Mouse (Mus musculus) 416B (cell line): ENCODE data around the gene Miip.
A peak's percentile ranks its signal among the peaks of the same experiment; 100 is the strongest.

Experiments
- DNase-seq: peaks from one replicate; pipeline ENCODE4 v3.0.0; 2011; ENCODE audit warnings: low read depth

Gene Miip

GRCm38 (mm10) chr4:147868450-147869031 is at the start of gene Miip, which contains the start of gene Fv1:
Miip (minus strand) TSS chr4:147868816.
Fv1 (plus strand) TSS chr4:147868979.
- peak; percentile 100 for DNase-seq

DNA sequence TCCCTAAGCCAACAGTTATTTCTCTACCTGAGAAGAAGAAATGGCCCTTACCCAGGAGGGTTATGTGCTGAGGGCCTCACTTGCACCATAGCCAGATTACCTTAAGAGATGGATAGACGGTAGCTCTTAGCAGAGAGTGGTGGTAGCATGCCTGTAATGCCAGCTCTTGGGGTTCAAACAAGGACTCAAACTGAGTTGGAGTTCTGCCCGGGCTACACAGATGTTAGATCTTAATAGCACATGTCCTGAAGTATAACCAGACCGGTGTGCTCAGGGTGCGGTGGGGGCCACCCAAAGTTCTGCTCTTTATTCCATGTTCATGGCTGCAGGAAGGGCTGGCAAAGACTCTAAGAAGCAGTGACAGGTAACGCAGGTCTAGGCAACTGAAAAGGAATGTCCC is 40.9 kb upstream of the Miip start:
- no peak for DNase-seq

DNA sequence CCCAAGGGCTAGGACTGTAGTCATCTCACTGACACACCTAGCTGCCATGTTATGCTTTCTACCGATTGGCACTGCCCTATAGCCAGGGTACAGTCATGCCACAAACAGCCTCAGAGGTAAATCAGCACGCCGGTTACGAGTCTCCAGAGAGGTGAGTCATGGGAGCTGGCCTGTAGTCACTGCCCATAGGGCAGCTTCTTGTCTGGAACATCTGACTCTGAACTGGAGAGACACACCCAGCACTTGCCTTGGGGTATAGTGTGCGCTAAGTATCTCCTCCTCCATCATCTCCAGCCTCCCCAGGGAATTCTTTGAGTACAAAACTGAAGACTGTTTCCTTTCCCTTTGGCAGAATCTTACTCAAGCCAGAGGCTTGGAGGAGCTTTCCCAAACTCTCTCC is 37.6 kb upstream of the Miip start:
- peak; percentile 27 for DNase-seq

DNA sequence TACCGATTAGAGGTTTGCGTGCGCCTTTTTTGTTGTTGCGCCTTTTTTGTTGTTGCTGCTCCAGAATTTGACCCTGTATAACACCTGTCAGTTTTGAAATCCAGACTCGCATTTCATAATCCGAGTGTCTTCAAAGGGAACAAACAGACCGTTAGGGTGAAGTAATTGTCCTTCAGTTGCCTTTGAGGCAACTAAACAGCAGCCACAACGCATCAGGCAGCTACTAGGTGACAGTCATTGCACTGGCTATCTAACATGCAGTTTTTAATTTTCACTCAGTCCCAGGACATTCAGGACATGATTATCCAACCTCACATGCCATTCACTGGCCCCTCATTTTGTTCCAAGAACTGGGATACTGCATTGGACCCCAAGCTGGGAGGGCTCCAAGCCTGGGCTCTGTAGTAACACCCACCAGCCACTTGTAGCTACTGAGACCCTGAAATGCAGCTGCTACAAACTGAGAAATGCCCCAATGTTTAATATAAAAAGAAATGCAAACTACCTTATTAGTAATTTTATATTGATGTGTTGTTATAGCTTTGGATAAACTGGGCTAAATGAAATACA is 36.6 kb upstream of the Miip start:
- DNase-seq, result no peak

DNA sequence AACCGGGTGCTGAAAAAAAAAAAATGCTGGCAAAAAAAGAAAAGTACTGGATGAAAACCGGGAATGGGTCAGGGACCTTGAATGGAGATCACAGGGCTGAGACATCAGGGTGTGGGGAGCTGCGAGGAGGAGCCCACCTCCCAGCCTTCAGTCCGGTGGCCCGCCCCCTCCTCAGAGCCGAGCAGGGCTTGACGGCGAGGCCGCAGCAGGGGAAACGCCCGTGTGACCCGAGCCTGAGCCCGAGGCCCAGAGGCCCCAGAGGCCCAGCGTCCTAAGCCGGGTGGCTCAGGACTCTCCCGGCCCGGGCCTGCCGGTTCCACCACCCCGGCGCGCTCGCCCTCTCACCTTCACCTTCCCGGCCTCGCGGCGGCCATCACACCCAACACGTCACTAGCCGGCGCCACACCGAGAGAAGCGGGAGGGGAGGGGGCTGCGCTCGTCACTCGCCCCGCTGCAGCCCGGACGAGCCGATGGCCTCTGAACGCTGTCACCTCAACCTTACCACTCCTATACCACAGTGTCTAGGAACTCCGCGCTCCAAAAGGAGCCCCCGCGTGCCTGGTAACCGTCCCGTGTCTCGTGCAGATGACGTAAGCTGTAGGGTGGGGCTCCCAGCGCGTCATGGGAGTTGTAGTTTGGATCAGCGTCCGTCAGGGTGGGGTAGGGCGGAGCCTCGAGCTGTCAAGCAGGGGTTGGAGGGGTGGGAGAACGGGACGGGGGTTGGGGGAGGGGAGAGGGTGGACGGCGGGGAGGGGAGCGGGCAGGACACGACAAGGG is 35.9 kb upstream of the Miip start, which contains the start of gene Mfn2:
TSS of gene Mfn2 (minus strand) at position 392 of the 777 bp plus-strand sequence.
- DNase-seq, result peak; percentile 92

- DNase-seq, result peak; percentile 9
Measured at GRCm38 (mm10) chr4:147903601-147904000, 35.0 kb upstream of the Miip start.

DNA sequence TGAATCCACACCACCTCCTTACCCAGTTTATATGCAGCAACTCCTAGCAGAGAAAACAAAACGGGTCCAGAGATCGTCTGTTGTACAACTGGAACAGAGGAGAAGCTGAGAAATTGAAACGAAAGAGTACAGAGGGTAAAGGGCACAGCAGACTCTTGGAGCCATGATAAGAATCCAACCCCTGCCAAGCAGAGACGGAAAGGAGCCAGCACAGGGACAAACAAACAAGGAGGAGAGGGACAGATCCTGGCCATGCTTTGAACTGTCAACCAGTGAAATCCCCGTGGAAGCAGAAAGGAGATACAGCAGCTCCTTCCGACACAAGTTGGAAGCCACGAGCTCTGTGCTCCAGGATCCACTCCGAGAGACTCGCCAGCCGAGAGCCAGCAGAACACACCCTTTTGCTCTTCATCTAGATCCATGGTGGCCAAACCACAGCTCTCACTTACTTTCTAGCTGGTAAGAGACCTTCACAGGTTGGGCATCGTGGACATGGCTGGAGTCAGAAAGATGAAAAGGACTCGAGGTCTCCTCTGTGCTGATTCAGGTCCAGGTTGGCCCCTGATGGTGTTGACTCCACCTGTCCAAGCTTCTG is 34.4 kb upstream of the Miip start:
- no peak for DNase-seq

- DNase-seq, result no peak
Measured at GRCm38 (mm10) chr4:147900452-147900851, 31.8 kb upstream of the Miip start.

- no peak for DNase-seq
Measured at GRCm38 (mm10) chr4:147897348-147897747, 28.7 kb upstream of the Miip start.

GRCm38 (mm10) chr4:147896411-147896810 is 27.8 kb upstream of the Miip start:
- DNase-seq, result peak; percentile 20

GRCm38 (mm10) chr4:147895815-147896330 is 27.3 kb upstream of the Miip start:
- no peak for DNase-seq

- DNase-seq, result no peak
Measured at GRCm38 (mm10) chr4:147890341-147890740, 21.7 kb upstream of the Miip start.

DNA sequence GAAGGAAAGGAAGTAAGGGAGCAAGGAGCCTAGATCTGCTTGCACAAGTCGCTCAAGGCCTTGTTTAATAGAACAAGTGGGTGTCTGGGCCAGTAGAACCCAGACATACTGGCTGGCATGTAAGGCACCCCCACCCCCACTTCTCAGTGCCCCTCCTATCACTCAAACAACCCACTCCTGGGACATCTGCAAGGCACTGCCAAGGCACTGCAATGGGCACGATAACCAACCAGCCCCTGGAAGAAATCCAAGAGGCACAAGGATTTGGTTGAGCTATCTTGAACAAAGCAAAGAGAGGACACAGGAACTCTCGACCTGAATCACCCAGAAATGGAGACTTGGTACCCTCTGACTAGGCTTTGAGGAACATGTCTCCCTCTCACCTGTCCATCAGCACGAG is 19.6 kb upstream of the Miip start:
- DNase-seq, result no peak

DNA sequence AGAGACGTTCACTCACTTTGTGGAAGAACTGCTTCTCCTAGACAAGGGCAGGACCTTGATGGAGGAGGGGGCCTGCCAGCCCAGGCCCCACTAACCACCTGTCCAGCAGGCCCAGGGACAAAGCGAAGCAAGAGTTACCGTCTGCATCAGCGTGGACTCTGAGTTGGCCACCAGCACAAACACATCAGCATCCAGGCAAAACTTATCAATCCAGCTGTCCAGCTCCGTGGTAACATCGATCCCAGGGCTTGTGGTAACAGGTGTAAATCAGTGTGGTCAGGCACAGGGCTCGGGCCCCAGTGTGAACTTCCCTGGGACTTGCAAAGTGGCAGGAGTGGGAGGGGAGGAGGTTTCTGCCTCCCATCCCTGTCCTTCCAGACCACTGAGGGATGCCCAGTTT is 18.7 kb upstream of the Miip start:
- no peak for DNase-seq

- no peak for DNase-seq
Measured at GRCm38 (mm10) chr4:147886158-147886557, 17.5 kb upstream of the Miip start.

- DNase-seq, result no peak
Measured at GRCm38 (mm10) chr4:147884138-147884537, 15.5 kb upstream of the Miip start.

DNA sequence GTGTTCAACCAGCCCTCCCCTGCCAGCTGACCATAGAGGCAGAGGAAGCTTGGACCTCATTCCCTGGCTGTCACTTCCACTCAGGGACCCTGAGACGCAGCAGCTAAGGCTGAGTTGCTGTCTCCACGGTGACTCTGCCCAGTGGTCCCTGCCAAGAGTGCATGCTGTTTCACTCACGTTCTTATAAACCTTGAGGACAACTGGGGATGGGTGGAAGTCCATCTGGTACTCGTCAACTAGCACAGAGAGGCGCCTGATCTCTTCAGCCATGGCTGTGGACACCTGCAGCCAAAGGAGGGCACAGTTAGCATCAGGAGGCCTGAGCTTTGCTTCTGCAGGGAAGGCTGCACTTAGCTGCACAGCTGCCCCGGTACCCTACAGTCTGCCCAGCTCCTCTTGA is 14.4 kb upstream of the Miip start:
- DNase-seq, result no peak

DNA sequence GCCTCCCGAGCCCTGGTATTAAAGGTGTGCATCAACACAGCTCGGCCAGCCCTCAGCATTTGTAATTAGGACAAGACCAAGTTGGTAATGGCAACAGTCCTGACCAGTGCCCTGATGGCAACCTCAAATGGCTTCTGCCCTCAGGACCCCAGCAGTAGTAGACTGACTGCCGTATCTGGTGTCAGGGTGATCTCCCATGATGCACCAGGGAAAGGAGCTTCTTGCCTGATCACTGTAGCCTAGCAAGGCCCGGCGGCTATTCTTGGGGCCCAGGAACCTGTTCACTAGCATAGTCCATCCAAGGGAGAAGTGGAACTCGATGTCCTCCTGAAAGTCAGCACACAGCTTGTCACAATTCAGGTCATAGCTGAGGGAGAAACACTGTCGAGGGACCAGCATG is 13.2 kb upstream of the Miip start:
- no peak for DNase-seq

- no peak for DNase-seq
Measured at GRCm38 (mm10) chr4:147879865-147880264, 11.2 kb upstream of the Miip start.

DNA sequence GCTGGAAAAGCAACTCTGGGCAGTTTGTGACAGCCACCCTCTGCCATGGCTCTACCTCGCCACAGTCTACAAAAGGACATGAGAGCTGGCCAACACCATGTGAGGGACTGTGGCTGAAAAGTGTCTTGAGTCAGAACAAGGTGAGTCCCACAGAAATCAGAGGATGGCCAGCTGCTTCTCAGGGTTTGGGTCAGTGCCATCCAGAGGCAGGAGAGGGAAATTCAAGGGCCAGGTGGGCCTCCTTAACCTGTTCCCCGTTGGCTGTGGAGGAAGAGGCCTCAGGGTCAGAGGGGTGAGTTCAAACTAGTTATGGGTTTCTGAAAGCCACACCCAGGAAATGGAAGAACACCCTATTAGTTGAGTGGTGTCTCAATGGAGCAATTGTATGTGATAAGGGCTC is 10.8 kb upstream of the Miip start:
- DNase-seq, result no peak

GRCm38 (mm10) chr4:147878537-147878936 is 9.9 kb upstream of the Miip start:
- no peak for DNase-seq

DNA sequence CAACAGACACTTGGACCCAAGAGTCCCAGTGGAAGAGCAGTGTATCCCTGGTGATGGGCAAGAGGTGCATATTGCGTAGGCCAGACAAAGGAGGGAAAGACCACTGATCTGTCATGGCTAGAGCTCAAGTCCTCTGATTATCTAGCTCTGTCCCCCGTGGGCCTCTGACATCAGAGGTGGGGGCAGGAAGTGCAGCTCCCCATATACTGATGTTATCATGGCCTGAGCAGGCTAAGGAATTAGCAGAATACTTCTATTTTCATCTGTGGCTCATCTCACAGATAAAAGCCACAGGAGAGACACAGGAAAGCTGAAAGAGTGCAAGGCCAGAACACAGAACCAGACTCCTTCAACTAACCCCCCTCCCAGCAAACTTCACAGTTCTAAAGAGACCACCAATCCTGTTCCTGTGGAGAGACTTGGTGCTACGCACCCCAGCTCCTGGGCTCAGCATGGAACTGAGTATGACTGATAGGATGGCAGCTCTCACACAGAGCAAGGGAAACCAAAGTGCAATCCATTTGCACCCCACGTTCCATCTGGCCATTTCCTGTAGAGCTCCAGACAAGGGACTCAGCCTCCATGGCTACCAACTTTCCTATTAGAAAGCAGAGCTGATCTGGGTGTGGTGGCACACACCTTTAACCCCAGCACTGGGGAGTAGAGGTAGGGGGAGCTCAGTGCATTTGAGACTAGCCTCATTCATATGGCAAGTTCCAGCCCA is 7.4 kb upstream of the Miip start:
- peak; percentile 26 for DNase-seq
